Mouse (Mus musculus) T-helper 2 cell (primary cell): ENCODE results near the gene Speg.

Source experiments
- in situ Hi-C: fragments of 300-600 bp; cut with MboI, MseI; formaldehyde crosslinking; loops from one replicate; pipeline ENCODE4 v1.15.1; 2025; ENCODE audit warnings: high pct_unique_total_duplicates

The Speg gene

GRCm38 (mm10) chr1:75393139-75393538, 18.0 kb downstream of the Speg start:
- in situ Hi-C loops, result no loop called here

- in situ Hi-C loops, result no loop called here
Observed at GRCm38 (mm10) chr1:75393846-75394245, 18.7 kb downstream of the Speg start.

- in situ Hi-C loops, result no loop called here
Observed at GRCm38 (mm10) chr1:75398761-75399402, 23.8 kb downstream of the Speg start.

GRCm38 (mm10) chr1:75399755-75400492, 24.8 kb downstream of the Speg start:
- in situ Hi-C loops, result no loop called here

- in situ Hi-C loops, result no loop called here
Observed at GRCm38 (mm10) chr1:75400493-75401115, 25.5 kb downstream of the Speg start.

- in situ Hi-C loops, result no loop called here
Observed at GRCm38 (mm10) chr1:75405547-75405946, 30.4 kb downstream of the Speg start.

- in situ Hi-C loops, result no loop called here
Observed at GRCm38 (mm10) chr1:75406173-75406572, 31.1 kb downstream of the Speg start.

- in situ Hi-C loops, result no loop called here
Observed at GRCm38 (mm10) chr1:75407056-75407455, 32.0 kb downstream of the Speg start.

GRCm38 (mm10) chr1:75408210-75408609, 33.1 kb downstream of the Speg start:
- in situ Hi-C loops, result no loop called here

- in situ Hi-C loops, result no loop called here
Observed at GRCm38 (mm10) chr1:75409950-75410349, 34.9 kb downstream of the Speg start.

- in situ Hi-C loops, result no loop called here
Observed at GRCm38 (mm10) chr1:75412196-75412595, 37.1 kb downstream of the Speg start.

- in situ Hi-C loops, result no loop called here
Observed at GRCm38 (mm10) chr1:75413749-75414148, 38.7 kb downstream of the Speg start.

- in situ Hi-C loops, result no loop called here
Observed at GRCm38 (mm10) chr1:75421794-75422193, 46.7 kb downstream of the Speg start.

GRCm38 (mm10) chr1:75422216-75422822, 47.2 kb downstream of the Speg start:
- in situ Hi-C loops, result no loop called here

GRCm38 (mm10) chr1:75422823-75423471, 47.9 kb downstream of the Speg start:
- in situ Hi-C loops, result no loop called here

GRCm38 (mm10) chr1:75423780-75424390, 48.8 kb downstream of the Speg start:
- in situ Hi-C loops, result no loop called here

GRCm38 (mm10) chr1:75425796-75426471, 50.8 kb downstream of the Speg start:
- in situ Hi-C loops, result no loop called here

- in situ Hi-C loops, result loop anchor here (5.0 kb wide), 2 partner anchors 42 to 308 kb away; partner anchors contain the start of genes Chpf, Nhej1 and Tmem198
Observed at GRCm38 (mm10) chr1:75435475-75436328, 60.6 kb downstream of the Speg start, which contains the start of gene Gmppa. Gene Gmppa (plus strand): TSS chr1:75435930.

GRCm38 (mm10) chr1:75438782-75439181, 63.7 kb downstream of the Speg start:
- in situ Hi-C loops, result loop anchor here (5.0 kb wide), 2 partner anchors 39 to 311 kb away; partner anchors contain the start of genes Chpf, Nhej1 and Tmem198

GRCm38 (mm10) chr1:75440661-75441060, 65.6 kb downstream of the Speg start:
- in situ Hi-C loops, result no loop called here
